Mouse (Mus musculus): ENCODE measurements at regions not wholly inside any gene's neighbourhood (a gene's known extent, or its start where the extent isn't known, plus 50 kb on each side); places are given as distances from the start of the nearest gene placed in this dataset.

DNA sequence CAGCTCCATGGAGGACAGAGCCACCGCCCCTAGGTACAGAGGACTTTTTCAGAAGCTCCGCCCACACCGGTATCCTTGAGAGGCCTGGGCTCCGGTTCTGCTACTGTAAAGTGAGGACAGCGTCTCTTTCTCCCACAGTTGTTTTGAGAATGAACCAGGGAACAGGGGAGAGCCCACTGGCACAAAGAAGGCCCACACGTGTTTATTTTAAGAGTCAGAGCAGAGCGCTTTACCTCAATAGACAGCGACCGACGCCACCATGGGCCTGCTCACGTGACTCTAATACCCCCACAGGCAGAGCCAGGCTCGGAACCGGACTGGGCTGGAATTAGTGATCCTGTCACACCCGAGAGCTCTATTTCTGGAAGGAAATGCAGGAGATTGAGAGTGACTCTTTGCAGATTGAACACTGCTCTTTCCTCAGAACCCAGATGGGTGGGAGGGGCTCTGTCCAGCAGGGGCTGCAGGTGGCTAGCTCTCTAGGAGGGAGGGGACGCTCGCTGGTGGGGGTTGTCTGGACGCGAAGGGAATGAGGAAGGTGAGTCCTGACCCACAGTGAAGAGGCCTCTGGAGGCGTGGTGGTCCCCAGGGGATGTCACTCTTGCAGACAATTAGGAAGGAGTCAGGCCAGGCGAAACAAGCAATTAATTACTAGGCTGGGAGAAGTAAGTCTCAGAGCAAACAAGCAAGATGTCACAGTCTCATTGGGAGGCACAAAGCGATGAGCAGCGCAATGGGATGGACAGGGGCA lies 354.4 kb upstream of the Zdhhc25 start:
- no peak overlapping the region for H3K27ac ChIP-seq (replicated peaks)
- peaks cover 14% of the 10 kb centered on the region for H3K4me1 ChIP-seq (replicated peaks)
- H3K9me3 ChIP-seq, result no peaks in the 10 kb centered on the region
- ATAC-seq (ENCODE audit: low read depth), result no peak
- WGBS, result 50% methylated on average over 22 of the region's 22 CpGs
- H3K4me2 ChIP-seq, result no peak overlapping the region
- no peak overlapping the region for H3K4me3 ChIP-seq
- no peak overlapping the region for H3K9ac ChIP-seq
- no peaks in the 10 kb centered on the region for H3K36me3 ChIP-seq
- peaks cover 8% of the 10 kb centered on the region for H3K27me3 ChIP-seq

DNA sequence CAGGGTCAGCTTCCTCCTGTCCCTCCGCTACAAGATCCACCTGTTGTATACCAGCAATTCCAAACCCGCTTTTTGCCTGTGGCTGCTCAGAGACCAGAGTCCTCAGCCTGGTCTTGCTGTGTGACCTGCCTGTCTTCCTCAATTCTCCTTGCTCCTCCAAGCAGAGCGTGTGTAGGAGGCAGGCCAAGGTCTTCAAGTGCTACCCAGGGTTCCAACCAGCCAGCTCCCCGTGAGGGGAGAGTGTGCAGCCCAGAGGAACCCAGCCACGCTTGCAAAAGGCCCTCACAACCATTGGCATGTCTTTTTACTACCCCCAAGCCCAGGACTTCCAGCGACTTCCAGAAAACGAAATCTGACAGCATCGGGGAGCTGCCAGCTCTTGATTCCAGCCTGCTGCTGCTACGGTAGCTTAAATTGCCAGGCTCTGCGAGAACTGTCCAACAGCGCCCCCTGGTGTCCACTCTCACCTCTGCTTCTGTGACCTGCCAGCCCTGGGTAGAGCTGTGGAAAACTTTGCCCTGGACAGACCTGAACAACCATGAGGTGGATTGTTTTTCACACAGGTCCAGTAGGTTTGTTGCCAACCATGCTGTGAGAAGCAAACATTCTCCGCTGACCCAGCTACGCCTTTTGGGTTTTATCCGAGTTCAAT lies 352.0 kb upstream of the Zdhhc25 start:
- Histone ChIP-seq H3K4me3 (no peak overlapping the region), H3K27ac (replicated peaks) (no peak overlapping the region), H3K27me3 (peaks cover 8% of the 10 kb centered on the region), H3K36me3 (no peaks in the 10 kb centered on the region), H3K9me3 (no peaks in the 10 kb centered on the region), H3K4me2 (no peak overlapping the region), H3K4me1 (replicated peaks) (peaks cover 14% of the 10 kb centered on the region), H3K9ac (no peak overlapping the region)
- peak; percentile 86; the same call in 1 of the 2 replicates for ATAC-seq (ENCODE audit: low read depth)
- WGBS, result 31% methylated on average over 14 of the region's 14 CpGs

DNA sequence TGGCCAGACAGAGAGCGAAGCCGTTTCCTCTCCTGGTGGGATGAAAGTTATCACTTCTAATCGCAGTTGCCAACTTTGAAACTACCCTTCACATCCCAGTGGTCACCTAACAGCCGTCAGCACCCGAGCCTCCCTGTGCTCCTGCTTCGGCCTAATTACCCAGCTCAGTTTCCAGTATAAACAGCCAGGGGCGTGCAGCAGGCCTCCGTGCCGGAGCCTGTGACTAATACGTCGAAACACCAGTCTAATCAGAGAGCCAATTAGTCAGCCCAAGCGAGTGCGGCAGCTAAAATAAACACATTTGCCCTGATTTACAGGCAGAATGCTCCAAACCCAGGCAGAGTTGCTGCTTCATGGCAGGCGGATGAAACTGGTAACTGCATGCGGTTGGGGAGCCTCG lies 312.1 kb upstream of the Zdhhc25 start:
- ATAC-seq (ENCODE audit: low read depth), result no peak
- Histone ChIP-seq H3K27ac (replicated peaks) (no peak overlapping the region), H3K4me3 (no peak overlapping the region), H3K9ac (no peak overlapping the region), H3K36me3 (no peaks in the 10 kb centered on the region), H3K4me2 (no peak overlapping the region), H3K27me3 (no peaks in the 10 kb centered on the region; the same call in 1 of the 2 replicates), H3K4me1 (replicated peaks) (peaks cover 20% of the 10 kb centered on the region), H3K9me3 (no peaks in the 10 kb centered on the region)
- WGBS, result 54% methylated on average over 16 of the region's 16 CpGs

DNA sequence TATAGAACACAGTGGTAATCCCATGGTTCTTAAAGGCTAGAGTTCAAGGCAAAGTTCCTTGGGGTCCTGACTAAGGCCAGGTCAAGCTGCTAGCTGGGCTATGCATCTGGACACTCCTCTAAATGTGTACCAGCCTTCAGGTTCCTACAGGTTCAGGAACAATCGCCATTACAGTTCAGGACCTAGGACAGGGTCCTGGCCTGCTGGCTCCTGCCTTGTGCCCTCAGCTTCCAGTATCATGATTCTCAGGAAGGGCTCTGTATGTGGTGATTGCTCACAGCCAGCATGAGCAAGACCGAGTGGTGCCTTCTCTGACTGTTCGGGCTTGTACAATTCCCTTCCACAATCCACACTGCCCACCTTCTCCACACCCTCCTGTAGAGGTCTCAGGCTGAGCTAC lies 311.4 kb upstream of the Zdhhc25 start:
- Histone ChIP-seq H3K27me3 (no peaks in the 10 kb centered on the region; the same call in 1 of the 2 replicates), H3K9ac (no peak overlapping the region), H3K9me3 (no peaks in the 10 kb centered on the region), H3K4me2 (no peak overlapping the region), H3K4me1 (replicated peaks) (peaks cover 20% of the 10 kb centered on the region), H3K4me3 (no peak overlapping the region), H3K27ac (replicated peaks) (no peak overlapping the region), H3K36me3 (no peaks in the 10 kb centered on the region)
- no peak for ATAC-seq (ENCODE audit: low read depth)
- WGBS, result 69% methylated on average over 3 of the region's 3 CpGs

DNA sequence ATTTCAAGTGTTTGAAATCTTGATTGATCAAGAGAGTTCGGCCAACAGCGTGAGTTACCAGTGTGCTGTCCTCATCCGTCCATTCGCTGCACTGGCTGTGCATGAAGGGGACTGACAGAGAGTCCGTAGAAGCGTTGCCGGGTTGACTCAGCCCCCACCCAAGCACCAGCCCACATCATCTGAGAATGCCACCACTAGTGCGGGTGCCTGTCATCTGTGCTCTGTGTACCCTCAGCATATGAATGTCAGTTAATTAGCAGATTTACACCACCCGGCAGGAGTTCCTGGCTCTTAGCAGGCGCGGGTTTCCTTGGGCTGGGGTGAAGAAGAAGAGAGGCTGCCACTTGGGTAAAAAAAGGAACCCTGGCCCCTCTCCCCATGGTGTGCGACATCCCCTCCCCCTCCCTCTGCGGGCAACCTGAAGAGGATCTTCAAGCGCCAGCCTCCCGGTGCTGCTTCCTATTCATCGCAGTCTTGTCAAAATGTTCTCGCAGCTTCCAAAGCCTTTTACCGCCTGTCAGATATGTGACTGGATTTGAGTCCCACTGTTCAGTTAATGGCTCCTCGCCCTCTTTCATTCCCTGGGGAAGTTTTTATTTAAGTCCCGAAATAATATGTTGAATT lies 309.2 kb upstream of the Zdhhc25 start:
- Histone ChIP-seq H3K27ac (replicated peaks) (no peak overlapping the region), H3K4me3 (0 out of 2 replicates have a peak overlapping the region, but pooled peaks have one; percentile 3), H3K36me3 (no peaks in the 10 kb centered on the region), H3K4me2 (peak overlapping the region; percentile 42), H3K4me1 (replicated peaks) (peaks cover 20% of the 10 kb centered on the region), H3K27me3 (no peaks in the 10 kb centered on the region; the same call in 1 of the 2 replicates), H3K9ac (no peak overlapping the region), H3K9me3 (no peaks in the 10 kb centered on the region)
- 17% methylated on average over 20 of the region's 20 CpGs for WGBS
- ATAC-seq (ENCODE audit: low read depth), result no peak

DNA sequence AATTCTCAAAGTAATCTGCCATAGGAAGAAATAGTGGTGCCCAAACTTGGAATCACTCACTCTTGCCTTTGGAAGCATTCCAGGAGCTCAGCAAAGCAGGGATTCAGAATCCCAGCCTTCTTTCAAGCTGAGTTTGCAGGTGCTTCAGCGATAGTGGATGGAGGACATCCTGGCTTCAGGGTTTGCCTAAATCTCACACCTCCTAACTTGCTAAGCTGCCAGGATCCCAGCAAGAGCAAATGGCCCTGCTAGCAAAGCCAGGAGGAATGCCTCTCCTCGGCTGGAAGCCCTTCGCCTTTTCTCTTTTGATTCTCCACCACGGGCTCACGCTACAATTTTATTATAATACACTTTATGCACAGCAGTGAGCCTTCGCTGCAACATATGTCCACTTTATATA lies 301.0 kb upstream of the Zdhhc25 start:
- H3K9me3 ChIP-seq, result no peaks in the 10 kb centered on the region
- no peak overlapping the region for H3K27ac ChIP-seq (replicated peaks)
- no peak overlapping the region for H3K9ac ChIP-seq
- ATAC-seq (ENCODE audit: low read depth), result no peak
- no peaks in the 10 kb centered on the region for H3K36me3 ChIP-seq
- H3K4me3 ChIP-seq, result no peak overlapping the region
- peaks cover 3% of the 10 kb centered on the region; the same call in 1 of the 2 replicates for H3K27me3 ChIP-seq
- no peak overlapping the region for H3K4me2 ChIP-seq
- WGBS, result 59% methylated on average over 6 of the region's 6 CpGs
- peaks cover 26% of the 10 kb centered on the region for H3K4me1 ChIP-seq (replicated peaks)

DNA sequence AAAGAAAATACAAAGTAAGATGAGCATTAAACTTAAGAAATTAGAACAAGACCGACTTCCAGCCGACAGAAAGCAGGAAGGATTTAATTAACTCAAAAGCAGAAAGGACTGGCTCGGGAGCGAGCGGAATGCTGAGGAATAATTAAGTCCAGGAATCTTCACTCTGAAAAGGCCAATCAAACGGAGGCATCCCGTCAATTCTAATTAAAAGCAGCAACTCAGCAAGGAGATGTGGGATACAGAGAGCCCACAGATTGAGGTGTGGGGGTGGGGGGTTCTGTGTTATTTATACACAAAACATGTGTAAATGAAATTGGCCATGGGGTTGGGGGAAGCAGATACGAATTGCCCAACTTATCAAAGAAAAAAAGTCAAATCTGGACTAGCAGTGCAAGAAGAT lies 288.9 kb upstream of the Zdhhc25 start:
- no peak overlapping the region for H3K9ac ChIP-seq
- no peak overlapping the region for H3K4me3 ChIP-seq
- no peak for ATAC-seq (ENCODE audit: low read depth)
- no peak overlapping the region for H3K4me2 ChIP-seq
- H3K4me1 ChIP-seq (replicated peaks), result peaks cover 16% of the 10 kb centered on the region
- H3K27me3 ChIP-seq, result no peaks in the 10 kb centered on the region
- WGBS, result 42% methylated on average over 8 of the region's 8 CpGs
- no peaks in the 10 kb centered on the region for H3K36me3 ChIP-seq
- H3K9me3 ChIP-seq, result no peaks in the 10 kb centered on the region
- H3K27ac ChIP-seq (replicated peaks), result no peak overlapping the region

DNA sequence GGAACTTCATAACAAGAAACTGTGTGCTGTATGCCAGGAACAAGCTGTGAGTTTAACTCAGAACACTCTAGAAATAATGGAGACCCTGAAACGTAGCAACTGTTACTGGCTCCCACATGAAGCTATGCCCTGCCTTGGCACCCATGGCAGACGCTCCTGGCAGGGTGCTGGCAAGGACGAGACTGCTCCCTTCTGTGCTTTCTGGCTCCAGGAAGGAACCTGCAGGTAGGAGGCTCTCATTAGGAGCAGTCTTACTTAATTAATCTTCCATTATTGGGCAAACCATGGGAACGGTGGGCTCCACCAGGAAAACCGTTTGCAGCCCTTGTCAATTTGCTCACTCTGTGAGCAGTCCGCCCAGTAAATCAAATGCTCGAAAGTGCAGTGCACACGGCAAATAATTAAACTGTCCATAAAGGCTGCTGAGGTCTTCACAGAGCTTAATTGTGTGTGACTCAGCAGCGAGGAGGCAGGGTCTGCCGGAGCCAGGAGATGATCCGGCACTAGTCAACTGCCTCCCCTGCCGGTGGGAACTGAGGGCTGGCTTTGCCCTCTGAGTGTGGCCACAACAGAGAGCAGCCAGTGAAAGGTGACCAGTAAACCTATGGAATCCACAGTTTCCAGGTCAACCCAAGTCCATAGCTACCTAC lies 285.2 kb upstream of the Zdhhc25 start:
- 20% methylated on average over 12 of the region's 12 CpGs for WGBS
- Histone ChIP-seq H3K9me3 (no peaks in the 10 kb centered on the region), H3K4me1 (replicated peaks) (peaks cover 26% of the 10 kb centered on the region), H3K27ac (replicated peaks) (peak overlapping the region; percentile 46; the same call in 1 of the 2 replicates), H3K4me2 (0 out of 2 replicates have a peak overlapping the region, but pooled peaks have one; percentile 11), H3K36me3 (no peaks in the 10 kb centered on the region), H3K27me3 (no peaks in the 10 kb centered on the region), H3K4me3 (no peak overlapping the region), H3K9ac (no peak overlapping the region)
- ATAC-seq (ENCODE audit: low read depth), result peak; percentile 74

DNA sequence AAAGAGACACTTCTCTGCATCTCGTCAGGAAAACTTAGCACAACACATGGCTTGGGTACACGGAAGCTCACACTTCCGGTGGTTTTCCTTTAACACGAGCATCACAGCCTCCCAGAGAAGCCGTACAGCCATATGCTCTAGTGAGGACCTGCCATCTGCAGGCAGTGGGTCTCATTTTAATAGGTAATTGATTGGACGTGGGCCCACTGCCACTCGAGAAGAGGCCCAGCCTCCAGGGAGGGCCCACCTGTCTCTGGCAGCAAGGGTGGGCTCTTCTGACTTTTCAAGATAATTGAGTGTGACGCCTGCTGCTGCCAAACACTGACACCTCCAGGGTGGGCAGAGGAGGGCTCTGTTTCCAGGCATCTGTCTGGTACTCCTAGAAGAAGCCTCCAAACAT lies 282.1 kb upstream of the Zdhhc25 start:
- H3K27me3 ChIP-seq, result no peaks in the 10 kb centered on the region
- H3K4me1 ChIP-seq (replicated peaks), result peaks cover 24% of the 10 kb centered on the region
- H3K4me2 ChIP-seq, result no peak overlapping the region
- ATAC-seq (ENCODE audit: low read depth), result no peak
- no peak overlapping the region for H3K4me3 ChIP-seq
- H3K36me3 ChIP-seq, result no peaks in the 10 kb centered on the region
- no peaks in the 10 kb centered on the region for H3K9me3 ChIP-seq
- H3K9ac ChIP-seq, result no peak overlapping the region
- H3K27ac ChIP-seq (replicated peaks), result no peak overlapping the region
- WGBS, result 27% methylated on average over 8 of the region's 8 CpGs

DNA sequence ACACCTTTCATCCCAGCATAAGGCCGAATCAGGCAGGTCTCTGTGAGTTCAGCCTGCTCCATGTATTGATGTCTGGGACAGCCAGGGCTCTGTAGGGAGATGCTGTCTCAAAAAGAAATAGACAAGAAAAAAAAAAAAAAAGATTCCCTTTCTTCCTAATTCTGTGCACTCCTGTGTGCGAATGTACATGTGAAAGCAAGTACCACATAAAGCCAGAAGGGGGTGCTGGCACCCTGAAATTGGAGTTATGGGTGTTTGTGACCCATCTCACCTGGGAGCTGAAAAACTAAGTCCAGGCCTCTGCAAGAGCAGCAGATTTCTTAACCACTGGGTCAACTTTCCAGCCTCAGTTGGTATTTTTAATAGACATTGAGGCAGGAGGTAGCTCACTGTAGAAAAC lies 280.6 kb upstream of the Zdhhc25 start:
- H3K9me3 ChIP-seq, result no peaks in the 10 kb centered on the region
- H3K36me3 ChIP-seq, result no peaks in the 10 kb centered on the region
- no peak overlapping the region for H3K9ac ChIP-seq
- no peak overlapping the region for H3K4me2 ChIP-seq
- H3K4me3 ChIP-seq, result no peak overlapping the region
- no peak for ATAC-seq (ENCODE audit: low read depth)
- peaks cover 33% of the 10 kb centered on the region for H3K4me1 ChIP-seq (replicated peaks)
- no peaks in the 10 kb centered on the region for H3K27me3 ChIP-seq
- H3K27ac ChIP-seq (replicated peaks), result no peak overlapping the region
- 80% methylated on average over 2 of the region's 2 CpGs for WGBS

DNA sequence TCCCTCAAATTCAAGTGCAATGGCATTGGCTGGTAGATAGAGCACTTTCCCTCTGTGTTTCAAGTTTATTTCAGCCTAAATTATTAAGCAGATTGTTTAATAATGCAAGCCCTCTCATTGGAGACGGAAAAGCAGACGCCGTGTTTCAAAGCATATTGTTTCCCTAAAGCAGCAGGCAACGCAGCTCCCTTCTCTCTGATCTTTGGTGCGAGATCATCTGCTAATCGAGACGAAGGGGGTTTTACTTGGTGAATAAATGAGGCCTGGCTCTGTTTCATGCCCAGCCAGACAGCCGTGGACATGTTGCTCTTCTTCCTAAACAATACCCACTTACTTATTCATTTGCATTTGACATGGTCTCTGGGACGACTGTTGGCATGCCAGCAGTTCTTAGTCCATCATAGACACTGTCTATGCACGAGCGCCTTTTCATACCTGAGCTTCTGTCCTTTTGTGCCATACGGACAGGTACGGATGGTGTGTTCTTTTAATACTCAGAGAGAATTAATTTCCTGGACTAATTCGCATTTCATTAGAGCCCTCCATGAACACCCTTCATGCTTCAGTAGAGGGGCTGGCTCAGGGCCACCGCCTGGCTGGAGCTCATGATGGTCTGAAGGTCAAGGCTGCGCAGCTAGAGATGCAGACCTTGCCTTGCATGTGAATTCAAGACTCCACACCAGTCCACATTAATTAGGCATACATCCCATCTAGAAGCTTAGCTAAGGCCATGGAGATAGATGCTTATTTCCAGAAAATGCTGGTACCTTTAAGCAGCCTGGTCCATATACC lies 276.3 kb upstream of the Zdhhc25 start:
- Histone ChIP-seq H3K36me3 (no peaks in the 10 kb centered on the region), H3K27me3 (0 out of 2 replicates have a peak, but pooled peaks cover 3% of the 10 kb centered on the region), H3K4me2 (no peak overlapping the region), H3K4me1 (replicated peaks) (peaks cover 10% of the 10 kb centered on the region), H3K9ac (no peak overlapping the region), H3K27ac (replicated peaks) (no peak overlapping the region; the same call in 1 of the 2 replicates), H3K4me3 (no peak overlapping the region), H3K9me3 (no peaks in the 10 kb centered on the region)
- WGBS, result 60% methylated on average over 16 of the region's 16 CpGs
- no peak for ATAC-seq (ENCODE audit: low read depth)

Measured in neural tube, embryonic 13.5 days (tissue).